Mouse (Mus musculus): ENCODE results near the gene Ephb2. TPM values are rescaled to one million over a fixed set of nuclear protein-coding genes. Genes with fewer than 3 reads are reported as not detected.
A peak's percentile ranks its signal among the peaks of the same experiment; 100 is the strongest.

Ephb2 gene
- polyA plus RNA-seq, 1 experiment from 2014 or later = 40.0 TPM

GRCm38 (mm10) chr4:136755364-136755811 is 80.4 kb downstream of the Ephb2 start:
- Histone ChIP-seq H3K9ac (replicated peaks) (peak overlapping the region; percentile 54), H3K36me3 (peaks cover 11% of the 10 kb centered on the region), H3K4me2 (replicated peaks) (peak overlapping the region; percentile 49), H3K4me1 (peaks cover 93% of the 10 kb centered on the region), H3K27ac (replicated peaks) (peak overlapping the region; percentile 100), H3K9me3 (no peaks in the 10 kb centered on the region), H3K27me3 (peaks cover 14% of the 10 kb centered on the region), H3K4me3 (peak overlapping the region; percentile 14; the same call in 1 of the 2 replicates)
- peak; percentile 86 for ATAC-seq (ENCODE audit: low FRiP score, low read depth)
- WGBS = under 1% methylated on average over 30 of the region's 31 CpGs

- 74% methylated on average over 8 of the region's 8 CpGs for WGBS
- peaks cover 5% of the 10 kb centered on the region; the same call in 1 of the 2 replicates for H3K36me3 ChIP-seq
- peaks cover 100% of the 10 kb centered on the region for H3K4me1 ChIP-seq
- peaks cover 10% of the 10 kb centered on the region; the same call in 1 of the 2 replicates for H3K27me3 ChIP-seq
- peak overlapping the region; percentile 49; the same call in 1 of the 2 replicates for H3K4me2 ChIP-seq (replicated peaks)
- H3K4me3 ChIP-seq = no peak overlapping the region
- peak overlapping the region; percentile 25; the same call in 1 of the 2 replicates for H3K9ac ChIP-seq (replicated peaks)
- H3K27ac ChIP-seq (replicated peaks) = peak overlapping the region; percentile 100
- H3K9me3 ChIP-seq = no peaks in the 10 kb centered on the region
- ATAC-seq (ENCODE audit: low FRiP score, low read depth) = no peak
Measured at GRCm38 (mm10) chr4:136754256-136754655, 81.5 kb downstream of the Ephb2 start.

DNA sequence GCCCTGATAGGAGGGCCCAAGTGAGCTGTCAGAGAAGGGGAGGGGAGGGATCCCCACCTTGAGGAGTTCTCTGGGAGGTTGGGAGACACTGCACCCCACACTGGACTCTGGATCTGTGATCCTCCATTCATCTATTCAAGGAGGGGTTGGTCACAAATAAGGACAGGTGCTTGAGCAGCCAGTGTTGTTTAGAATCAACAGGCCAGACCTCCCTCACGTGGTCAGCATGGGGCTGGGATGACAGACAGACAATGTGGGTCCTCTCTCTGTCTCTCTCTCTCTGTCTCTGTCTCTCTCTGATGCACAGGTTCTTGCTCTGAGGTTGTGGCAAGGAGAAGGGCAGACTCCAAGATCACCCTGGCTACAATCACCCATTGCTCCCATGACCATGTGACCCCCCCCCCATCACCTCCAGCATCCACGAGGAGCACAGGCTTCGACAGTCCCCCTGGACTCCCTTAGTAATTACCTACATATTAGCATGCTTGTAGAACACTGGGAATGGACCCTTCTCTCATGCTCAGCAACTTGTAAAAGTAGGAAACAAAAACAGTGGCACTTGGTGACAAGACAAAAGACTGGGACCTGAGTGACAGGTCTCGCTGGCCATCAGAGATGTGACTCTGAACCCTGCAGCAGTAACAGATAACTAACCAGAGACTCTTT is 84.3 kb downstream of the Ephb2 start:
- H3K4me2 ChIP-seq (replicated peaks) = peak overlapping the region; percentile 24
- peaks cover 5% of the 10 kb centered on the region; the same call in 1 of the 2 replicates for H3K36me3 ChIP-seq
- no peak for ATAC-seq (ENCODE audit: low FRiP score, low read depth)
- H3K9me3 ChIP-seq = no peaks in the 10 kb centered on the region
- no peak overlapping the region for H3K4me3 ChIP-seq
- H3K27ac ChIP-seq (replicated peaks) = peak overlapping the region; percentile 100
- H3K4me1 ChIP-seq = peaks cover 94% of the 10 kb centered on the region
- peak overlapping the region; percentile 45; the same call in 1 of the 2 replicates for H3K9ac ChIP-seq (replicated peaks)
- WGBS = 11% methylated on average over 4 of the region's 4 CpGs
- no peaks in the 10 kb centered on the region for H3K27me3 ChIP-seq

- Histone ChIP-seq H3K36me3 (peaks cover 5% of the 10 kb centered on the region; the same call in 1 of the 2 replicates), H3K4me3 (0 out of 2 replicates have a peak overlapping the region, but pooled peaks have one; percentile 9), H3K4me2 (replicated peaks) (peak overlapping the region; percentile 24), H3K9me3 (no peaks in the 10 kb centered on the region), H3K27me3 (no peaks in the 10 kb centered on the region), H3K27ac (replicated peaks) (peak overlapping the region; percentile 100), H3K9ac (replicated peaks) (peak overlapping the region; percentile 45), H3K4me1 (peaks cover 92% of the 10 kb centered on the region)
- ATAC-seq (ENCODE audit: low FRiP score, low read depth) = peak; percentile 45
- 6% methylated on average over 17 of the region's 19 CpGs for WGBS
Measured at GRCm38 (mm10) chr4:136750578-136751338, 85.0 kb downstream of the Ephb2 start.

GRCm38 (mm10) chr4:136749851-136750577 is 85.8 kb downstream of the Ephb2 start:
- 9% methylated on average over 19 of the region's 19 CpGs for WGBS
- peak overlapping the region; percentile 45 for H3K9ac ChIP-seq (replicated peaks)
- H3K9me3 ChIP-seq = no peaks in the 10 kb centered on the region
- peaks cover 92% of the 10 kb centered on the region for H3K4me1 ChIP-seq
- H3K36me3 ChIP-seq = peaks cover 5% of the 10 kb centered on the region; the same call in 1 of the 2 replicates
- ATAC-seq (ENCODE audit: low FRiP score, low read depth) = peak; percentile 80
- no peaks in the 10 kb centered on the region for H3K27me3 ChIP-seq
- no peak overlapping the region for H3K4me3 ChIP-seq
- H3K27ac ChIP-seq (replicated peaks) = peak overlapping the region; percentile 100
- H3K4me2 ChIP-seq (replicated peaks) = peak overlapping the region; percentile 24

DNA sequence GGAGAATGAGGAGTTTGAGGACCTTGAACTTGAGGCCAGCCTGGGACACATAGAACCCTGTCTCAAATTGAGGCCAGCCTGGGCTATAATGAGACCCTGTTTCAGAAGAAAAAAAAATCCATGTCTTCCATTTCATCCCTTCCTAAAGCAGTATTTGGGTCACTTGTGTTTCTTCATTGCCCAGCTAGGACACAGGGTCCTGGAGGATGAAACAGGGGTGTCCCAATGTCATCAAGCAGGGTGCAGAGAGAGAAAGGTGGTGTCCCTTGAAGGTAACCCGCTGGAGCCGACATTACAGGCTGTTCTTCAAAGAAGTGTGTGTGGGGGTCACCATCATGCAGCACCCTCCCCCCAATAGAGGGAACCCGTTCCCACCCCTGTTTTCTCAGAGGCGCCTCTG is 86.4 kb downstream of the Ephb2 start:
- 15% methylated on average over 4 of the region's 4 CpGs for WGBS
- Histone ChIP-seq H3K9ac (replicated peaks) (peak overlapping the region; percentile 45), H3K27me3 (no peaks in the 10 kb centered on the region), H3K27ac (replicated peaks) (peak overlapping the region; percentile 100), H3K4me2 (replicated peaks) (peak overlapping the region; percentile 24), H3K36me3 (peaks cover 5% of the 10 kb centered on the region; the same call in 1 of the 2 replicates), H3K4me1 (peaks cover 92% of the 10 kb centered on the region), H3K4me3 (no peak overlapping the region), H3K9me3 (no peaks in the 10 kb centered on the region)
- ATAC-seq (ENCODE audit: low FRiP score, low read depth) = no peak

DNA sequence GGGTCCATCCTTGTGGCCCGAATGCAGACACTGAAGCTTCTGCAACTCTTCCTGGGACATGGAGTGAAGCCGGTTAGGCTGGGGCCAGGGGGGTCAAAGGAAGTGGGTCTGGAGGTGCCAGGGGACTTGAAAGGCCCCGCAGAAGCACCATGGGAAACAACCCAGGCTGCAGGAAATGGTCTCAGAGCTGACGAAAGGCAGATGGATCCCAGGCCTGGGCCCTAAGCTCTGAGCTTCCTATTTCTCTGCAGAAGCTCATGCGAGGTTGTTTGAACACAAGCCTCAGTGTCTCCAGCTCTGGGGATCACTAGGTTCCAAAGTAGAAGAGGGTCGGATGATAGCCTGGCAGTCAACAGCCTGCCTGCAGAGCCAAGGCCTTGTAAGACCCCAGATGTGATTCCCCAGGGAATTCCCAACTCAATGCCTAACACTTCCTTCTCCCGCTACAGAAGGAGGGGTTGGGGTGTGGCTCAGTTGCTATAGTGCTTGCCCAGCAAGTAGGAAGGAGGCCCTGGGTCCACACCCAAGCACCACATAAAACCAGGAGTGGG is 86.9 kb downstream of the Ephb2 start:
- Histone ChIP-seq H3K36me3 (peaks cover 5% of the 10 kb centered on the region; the same call in 1 of the 2 replicates), H3K9me3 (no peaks in the 10 kb centered on the region), H3K4me2 (replicated peaks) (peak overlapping the region; percentile 24; the same call in 1 of the 2 replicates), H3K9ac (replicated peaks) (0 out of 2 replicates have a peak overlapping the region, but pooled peaks have one; percentile 17), H3K4me3 (no peak overlapping the region), H3K27me3 (no peaks in the 10 kb centered on the region), H3K27ac (replicated peaks) (peak overlapping the region; percentile 100), H3K4me1 (peaks cover 92% of the 10 kb centered on the region)
- 40% methylated on average over 7 of the region's 7 CpGs for WGBS
- ATAC-seq (ENCODE audit: low FRiP score, low read depth) = no peak

DNA sequence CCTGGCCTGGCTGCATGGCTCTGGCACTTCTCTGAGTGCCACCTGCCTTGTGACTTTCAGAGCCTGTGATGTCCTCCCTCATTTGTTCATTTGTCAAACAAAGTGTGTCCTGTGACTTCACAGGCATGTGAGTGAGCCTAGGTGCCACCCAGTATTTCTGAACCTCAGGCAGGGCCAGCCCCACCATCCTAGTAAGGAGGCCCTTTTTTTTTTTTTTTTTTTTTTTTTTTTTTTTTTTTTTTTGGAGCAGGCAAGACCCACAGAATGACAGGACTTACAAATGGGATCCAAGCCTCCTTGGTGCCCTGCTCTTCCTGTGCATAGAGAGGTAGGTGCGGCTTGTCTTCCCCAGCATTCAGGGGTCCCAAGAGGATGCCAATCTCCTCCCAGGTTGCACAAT is 89.3 kb downstream of the Ephb2 start:
- H3K27ac ChIP-seq (replicated peaks) = peak overlapping the region; percentile 54
- no peaks in the 10 kb centered on the region for H3K36me3 ChIP-seq
- WGBS = 67% methylated on average over 1 of the region's 1 CpGs
- no peak overlapping the region for H3K4me2 ChIP-seq (replicated peaks)
- no peaks in the 10 kb centered on the region for H3K9me3 ChIP-seq
- H3K4me1 ChIP-seq = peaks cover 92% of the 10 kb centered on the region
- no peaks in the 10 kb centered on the region for H3K27me3 ChIP-seq
- no peak overlapping the region for H3K4me3 ChIP-seq
- H3K9ac ChIP-seq (replicated peaks) = no peak overlapping the region
- no peak for ATAC-seq (ENCODE audit: low FRiP score, low read depth)

GRCm38 (mm10) chr4:136742677-136743076 is 93.1 kb downstream of the Ephb2 start:
- H3K4me1 ChIP-seq = peaks cover 92% of the 10 kb centered on the region
- no peak overlapping the region for H3K4me3 ChIP-seq
- peaks cover 5% of the 10 kb centered on the region; the same call in 1 of the 2 replicates for H3K36me3 ChIP-seq
- H3K9ac ChIP-seq (replicated peaks) = peak overlapping the region; percentile 34; the same call in 1 of the 2 replicates
- ATAC-seq (ENCODE audit: low FRiP score, low read depth) = peak; percentile 21; the same call in 1 of the 2 replicates
- no peaks in the 10 kb centered on the region for H3K9me3 ChIP-seq
- peak overlapping the region; percentile 82 for H3K27ac ChIP-seq (replicated peaks)
- peak overlapping the region; percentile 21 for H3K4me2 ChIP-seq (replicated peaks)
- WGBS = 7% methylated on average over 5 of the region's 5 CpGs
- no peaks in the 10 kb centered on the region for H3K27me3 ChIP-seq

- H3K36me3 ChIP-seq = peaks cover 5% of the 10 kb centered on the region; the same call in 1 of the 2 replicates
- no peak for ATAC-seq (ENCODE audit: low FRiP score, low read depth)
- no peak overlapping the region for H3K9ac ChIP-seq (replicated peaks)
- peak overlapping the region; percentile 82 for H3K27ac ChIP-seq (replicated peaks)
- WGBS = 58% methylated on average over 14 of the region's 14 CpGs
- no peak overlapping the region for H3K4me2 ChIP-seq (replicated peaks)
- no peaks in the 10 kb centered on the region for H3K27me3 ChIP-seq
- H3K4me3 ChIP-seq = no peak overlapping the region
- H3K9me3 ChIP-seq = no peaks in the 10 kb centered on the region
- peaks cover 83% of the 10 kb centered on the region for H3K4me1 ChIP-seq
Measured at GRCm38 (mm10) chr4:136741840-136742239, 93.9 kb downstream of the Ephb2 start.

GRCm38 (mm10) chr4:136740963-136741362 is 94.8 kb downstream of the Ephb2 start:
- Histone ChIP-seq H3K4me2 (replicated peaks) (no peak overlapping the region), H3K36me3 (peaks cover 5% of the 10 kb centered on the region; the same call in 1 of the 2 replicates), H3K9me3 (no peaks in the 10 kb centered on the region), H3K9ac (replicated peaks) (no peak overlapping the region), H3K4me1 (peaks cover 85% of the 10 kb centered on the region), H3K27me3 (no peaks in the 10 kb centered on the region), H3K27ac (replicated peaks) (0 out of 2 replicates have a peak overlapping the region, but pooled peaks have one; percentile 31), H3K4me3 (no peak overlapping the region)
- WGBS = 93% methylated on average over 5 of the region's 5 CpGs
- ATAC-seq (ENCODE audit: low FRiP score, low read depth) = no peak

Data from midbrain, embryonic 12.5 days (tissue).